Mouse (Mus musculus): ENCODE measurements around the gene Wdr83os.
"Not testable (repeated sequence)": the region's sequence is repeated elsewhere in the genome, so short reads cannot be mapped to it uniquely, and the experiment has no call there.

Wdr83os gene

DNA sequence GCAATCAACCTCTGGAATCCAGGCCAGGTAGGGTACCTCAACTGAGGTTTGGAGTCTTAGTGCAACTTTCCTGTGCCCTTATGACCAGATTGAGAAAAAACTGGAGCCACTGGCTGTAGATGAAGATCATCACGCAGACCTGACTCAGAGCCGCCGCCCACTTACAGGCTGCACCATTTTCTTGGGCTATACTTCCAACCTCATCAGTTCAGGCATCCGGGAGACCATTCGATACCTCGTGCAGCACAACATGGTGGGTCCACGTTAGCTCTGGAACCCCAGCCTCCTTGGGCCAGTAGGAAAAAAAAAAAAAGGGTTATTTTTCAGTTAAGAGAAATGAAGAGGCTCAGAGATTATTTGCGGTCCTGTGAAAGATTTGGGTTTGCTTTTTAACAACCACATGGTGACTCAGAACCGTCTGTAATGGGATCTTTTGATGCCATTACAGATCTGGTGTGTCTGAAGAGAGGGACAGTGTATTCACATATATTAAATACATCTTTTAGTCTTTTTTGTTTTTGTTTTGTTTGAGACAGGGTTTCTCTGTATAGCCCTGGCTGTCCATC lies 8.1 kb upstream of the Wdr83os start:
- no peak for DNase-seq (ENCODE audit: extremely low spot score, low read depth, low spot score)

DNA sequence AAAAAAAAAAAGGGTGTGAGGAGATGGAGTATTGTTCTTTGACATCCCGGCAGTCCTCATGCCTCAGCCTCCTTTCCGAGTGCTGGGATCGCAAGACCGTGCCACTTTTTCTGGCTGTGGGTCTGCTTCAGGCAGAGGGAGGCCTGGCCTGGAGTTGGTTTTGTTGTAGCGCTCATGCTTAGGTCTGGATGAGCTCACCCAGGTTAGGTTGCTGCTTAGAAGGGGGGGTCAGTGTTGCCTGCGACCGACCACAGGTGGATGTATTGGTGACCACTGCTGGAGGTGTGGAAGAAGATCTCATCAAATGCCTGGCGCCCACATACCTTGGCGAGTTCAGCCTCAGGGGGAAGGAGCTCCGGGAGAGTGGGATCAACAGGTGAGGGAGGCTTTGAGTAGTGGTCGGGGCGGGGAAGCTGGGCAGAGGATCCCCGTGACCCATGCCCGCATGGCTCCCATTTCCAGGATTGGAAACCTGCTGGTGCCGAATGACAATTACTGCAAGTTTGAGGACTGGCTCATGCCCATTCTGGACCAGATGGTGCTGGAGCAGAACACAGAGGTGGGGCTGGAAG lies 7.4 kb upstream of the Wdr83os start:
- no peak for DNase-seq (ENCODE audit: extremely low spot score, low read depth, low spot score)

DNA sequence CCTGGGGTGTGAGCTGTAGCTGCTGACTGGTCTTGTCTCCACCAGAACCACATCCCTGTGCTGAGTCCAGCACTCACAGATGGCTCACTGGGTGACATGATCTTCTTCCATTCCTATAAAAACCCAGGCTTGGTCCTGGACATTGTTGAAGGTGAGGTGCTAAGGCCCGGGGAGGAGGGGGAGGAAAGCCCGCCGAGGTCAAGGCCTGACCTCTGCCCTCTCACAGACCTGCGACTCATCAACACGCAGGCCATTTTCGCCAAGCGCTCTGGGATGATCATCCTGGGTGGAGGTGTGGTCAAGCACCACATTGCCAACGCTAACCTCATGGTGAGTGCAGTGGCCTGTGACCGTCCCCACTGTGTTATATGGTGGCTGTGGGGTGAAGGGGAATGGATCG lies 6.4 kb upstream of the Wdr83os start:
- no peak for DNase-seq (ENCODE audit: extremely low spot score, low read depth, low spot score)

DNA sequence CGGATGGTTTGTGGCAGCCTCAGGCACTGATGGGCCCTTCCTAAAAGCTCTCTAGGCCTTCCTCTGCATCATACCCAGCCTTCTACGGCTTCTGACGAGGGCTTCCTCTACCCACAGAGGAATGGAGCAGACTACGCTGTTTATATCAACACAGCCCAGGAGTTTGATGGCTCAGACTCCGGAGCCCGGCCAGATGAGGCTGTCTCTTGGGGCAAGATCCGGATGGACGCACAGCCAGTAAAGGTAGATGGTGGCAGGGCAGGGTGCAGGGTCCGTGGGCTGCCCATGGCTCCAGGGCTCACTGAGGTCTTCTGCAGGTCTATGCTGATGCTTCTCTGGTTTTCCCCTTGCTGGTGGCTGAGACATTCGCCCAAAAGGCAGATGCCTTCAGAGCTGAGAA lies 5.9 kb upstream of the Wdr83os start:
- no peak for DNase-seq (ENCODE audit: extremely low spot score, low read depth, low spot score)

DNA sequence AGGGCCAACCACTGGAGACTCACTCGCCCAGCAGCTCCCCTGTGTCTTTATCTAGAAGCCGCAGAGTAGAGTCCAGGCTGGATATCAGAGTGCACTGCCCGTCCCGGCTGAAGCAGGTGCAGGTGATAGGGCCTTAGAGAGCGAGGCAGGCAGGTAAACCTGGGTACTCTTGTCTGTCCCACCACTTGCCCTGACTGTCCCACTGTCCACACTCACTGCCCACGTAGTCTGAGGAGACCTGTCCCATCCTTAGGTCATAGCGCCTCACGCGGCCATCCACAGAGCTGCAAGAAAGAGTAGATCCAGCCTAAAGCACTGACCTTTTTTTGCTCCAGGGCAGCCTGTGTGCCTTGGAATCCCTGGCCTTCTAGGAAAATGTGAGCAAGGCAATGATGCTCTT lies 4.5 kb upstream of the Wdr83os start:
- DNase-seq (ENCODE audit: extremely low spot score, low read depth, low spot score), result no peak

DNA sequence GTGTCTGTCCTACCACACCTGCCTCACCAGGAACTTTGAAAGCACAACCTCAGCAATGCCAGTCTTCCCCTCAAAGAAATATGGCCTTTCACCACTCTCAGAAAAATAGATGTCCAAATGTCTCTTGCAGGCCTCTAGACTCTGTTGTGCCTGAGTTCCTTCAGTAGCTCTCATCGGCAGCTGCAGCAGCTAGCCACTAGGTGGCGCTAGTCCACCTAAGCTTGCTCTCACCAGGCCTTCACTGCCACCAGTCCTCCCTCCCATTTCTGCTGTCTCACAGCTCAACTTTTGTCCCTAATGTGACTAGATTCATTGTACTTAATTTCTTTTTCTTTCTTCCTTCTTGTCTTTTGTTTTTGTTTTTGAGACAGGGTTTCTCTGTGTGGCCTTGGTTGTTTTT lies 3.5 kb upstream of the Wdr83os start:
- DNase-seq (ENCODE audit: extremely low spot score, low read depth, low spot score), result no peak

DNA sequence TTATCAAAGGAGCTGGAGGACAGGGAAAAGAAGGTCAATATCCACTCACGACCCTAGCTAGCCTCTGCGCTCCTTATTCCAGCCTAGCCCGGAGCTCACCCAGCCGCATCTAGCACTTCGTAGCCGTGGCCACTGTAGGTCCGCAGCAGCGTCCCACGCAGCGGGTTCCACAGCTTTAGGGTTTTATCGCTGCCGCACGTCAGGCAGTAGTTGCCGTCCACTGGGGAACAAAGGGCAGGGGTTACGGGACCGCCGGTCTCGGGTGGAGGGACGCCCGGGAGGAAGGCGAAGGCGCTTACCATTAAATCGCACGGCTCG lies 367 bp upstream of the Wdr83os start:
- DNase-seq (ENCODE audit: extremely low spot score, low read depth, low spot score), result no peak

DNA sequence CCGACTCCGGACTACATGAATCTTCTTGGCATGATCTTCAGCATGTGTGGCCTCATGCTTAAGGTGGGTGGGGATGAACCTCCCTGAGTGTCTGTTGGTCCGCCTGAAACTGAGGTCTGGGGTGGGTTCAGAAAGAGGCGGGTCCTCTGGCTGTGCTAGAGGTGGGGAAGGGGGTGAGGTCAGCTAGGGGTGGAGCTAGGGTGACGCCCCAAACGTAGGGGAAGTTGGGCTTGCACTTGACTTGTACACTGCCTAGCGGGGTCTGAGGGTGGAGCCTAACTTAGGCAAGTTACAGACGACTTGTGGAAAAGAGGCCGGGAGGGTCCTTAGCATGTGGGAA lies 646 bp downstream of the Wdr83os start, which contains the start of gene Wdr83:
Wdr83 (minus strand) TSS at position 91 of the 340 bp plus-strand sequence.
- DNase-seq (ENCODE audit: extremely low spot score, low read depth, low spot score), result no peak

DNA sequence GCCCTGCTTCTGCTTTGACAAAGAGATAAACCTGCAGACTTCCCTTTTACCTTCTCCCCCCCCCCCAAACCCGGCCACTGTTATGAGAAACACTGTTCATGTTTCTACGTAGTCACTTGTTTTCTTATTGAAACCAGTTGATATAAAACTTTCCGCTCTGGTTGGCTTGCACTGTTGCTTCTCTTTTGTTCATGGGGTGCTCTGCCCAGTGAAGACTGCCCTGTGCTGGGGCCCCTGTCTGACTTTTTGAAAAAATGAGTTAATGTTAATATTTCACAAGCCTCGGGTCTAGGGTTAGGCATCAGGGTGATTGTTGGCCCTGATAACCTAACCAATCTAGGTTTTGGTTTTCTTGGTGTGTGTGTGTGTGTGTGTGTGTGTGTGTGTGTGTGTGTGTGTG lies 1.6 kb downstream of the Wdr83os start:
- not testable (repeated sequence) for DNase-seq (ENCODE audit: extremely low spot score, low read depth, low spot score)

DNA sequence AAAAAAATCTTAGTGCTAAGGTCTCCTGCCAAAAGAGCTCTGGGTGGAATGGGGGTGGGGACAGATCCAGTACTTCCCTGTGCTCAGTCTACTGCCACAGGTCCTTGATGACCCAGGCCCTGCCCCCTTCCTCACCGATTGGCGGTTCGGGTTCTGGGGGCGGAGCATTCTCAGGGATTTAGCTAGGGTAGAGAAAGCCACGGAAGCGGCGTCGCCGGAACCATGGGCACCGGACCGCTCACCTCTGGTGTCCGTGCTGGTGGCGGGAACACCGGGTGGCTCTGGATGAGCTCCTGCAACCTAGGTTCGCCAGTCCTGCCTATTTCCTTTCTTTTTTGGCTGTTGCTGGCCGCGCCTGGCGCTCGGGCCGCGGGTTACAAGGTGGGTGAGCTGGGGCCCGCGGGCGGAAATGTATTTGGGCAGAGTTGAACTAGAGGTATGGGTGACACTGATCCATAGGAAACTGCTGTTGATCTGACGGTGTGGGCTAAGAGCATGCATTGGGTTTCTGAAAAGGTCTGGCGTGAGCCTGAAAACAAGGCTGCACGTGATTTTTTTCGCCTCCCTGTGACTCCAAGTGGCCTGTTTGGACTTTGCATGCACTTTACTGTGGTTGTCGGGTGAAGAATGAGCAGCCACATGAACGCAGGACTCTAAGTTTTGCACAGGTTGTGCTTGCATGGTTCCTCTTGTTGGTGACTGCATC lies 2.7 kb downstream of the Wdr83os start, which contains the start of gene Man2b1:
Man2b1 (plus strand) TSS at position 163 of the 706 bp plus-strand sequence.
- DNase-seq (ENCODE audit: extremely low spot score, low read depth, low spot score), result no peak

DNA sequence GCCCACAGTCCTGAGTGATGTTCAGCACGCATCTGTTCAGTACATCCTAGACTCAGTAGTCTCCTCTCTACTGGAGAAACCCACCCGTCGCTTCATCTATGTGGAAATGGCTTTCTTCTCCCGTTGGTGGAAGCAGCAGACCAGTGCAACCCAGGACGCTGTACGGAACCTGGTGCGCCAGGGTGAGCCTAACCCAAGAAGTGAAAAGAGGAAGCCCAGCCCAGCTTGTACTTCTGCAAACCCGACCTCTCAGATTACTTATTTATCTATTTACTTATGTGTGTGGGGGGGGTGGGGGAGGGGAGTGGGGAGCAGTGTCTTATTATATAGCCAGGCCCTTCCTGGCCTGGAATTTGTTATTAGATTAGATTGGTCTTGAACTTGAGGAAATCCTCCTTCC lies 4.1 kb downstream of the Wdr83os start:
- no peak for DNase-seq (ENCODE audit: extremely low spot score, low read depth, low spot score)

DNA sequence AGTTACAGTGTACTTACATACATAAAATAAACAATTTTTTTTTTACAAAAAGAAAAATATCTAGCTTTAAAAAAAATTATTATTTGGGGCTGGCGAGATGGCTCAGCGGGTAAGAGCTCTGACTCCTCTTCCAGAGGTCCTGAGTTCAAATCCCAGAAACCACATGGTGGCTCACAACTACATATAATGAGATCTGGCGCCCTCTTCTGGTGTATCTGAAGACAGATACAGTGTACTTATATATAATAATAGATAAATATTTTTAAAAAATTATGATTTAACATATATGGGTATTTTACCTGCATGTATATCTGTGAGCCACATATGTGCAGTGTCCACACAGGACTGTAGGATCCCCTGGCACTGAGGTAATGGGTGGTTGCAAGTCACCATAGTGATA lies 5.7 kb downstream of the Wdr83os start:
- no peak for DNase-seq (ENCODE audit: extremely low spot score, low read depth, low spot score)

DNA sequence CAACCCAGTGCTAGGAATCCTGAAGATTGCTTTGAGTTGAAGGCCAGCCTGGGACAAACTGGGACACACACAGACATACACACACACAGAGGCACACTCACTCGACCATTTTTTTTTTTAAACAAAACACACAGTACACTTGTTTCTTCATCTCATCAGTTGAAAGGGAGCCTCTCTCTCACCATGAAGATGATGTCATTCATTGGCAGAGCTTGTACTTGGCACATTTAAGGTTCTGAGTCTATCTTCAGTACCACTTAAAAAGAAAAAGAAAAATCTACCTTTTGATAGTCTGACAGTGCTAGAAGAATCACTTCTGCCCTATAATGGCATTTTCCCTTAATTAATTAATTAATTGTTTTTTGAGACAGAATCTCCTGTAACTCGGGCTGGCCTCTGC lies 8.2 kb downstream of the Wdr83os start:
- DNase-seq (ENCODE audit: extremely low spot score, low read depth, low spot score), result no peak

DNA sequence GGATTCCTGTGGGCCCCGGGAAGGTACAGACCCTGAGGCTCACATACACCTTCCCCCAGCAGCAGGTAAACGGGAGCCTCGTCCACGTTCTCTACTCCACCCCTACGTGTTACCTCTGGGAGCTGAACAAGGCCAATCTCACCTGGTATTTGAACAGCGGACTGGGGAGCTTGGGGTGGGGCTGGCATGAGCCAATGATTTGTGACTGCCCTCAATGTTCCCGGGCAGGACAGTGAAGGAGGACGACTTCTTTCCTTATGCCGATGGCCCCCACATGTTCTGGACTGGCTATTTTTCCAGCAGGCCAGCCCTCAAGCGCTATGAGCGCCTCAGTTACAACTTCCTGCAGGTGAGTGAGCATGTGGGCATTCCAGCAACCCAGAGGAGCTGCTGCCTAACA lies 10.3 kb downstream of the Wdr83os start:
- no peak for DNase-seq (ENCODE audit: extremely low spot score, low read depth, low spot score)

DNA sequence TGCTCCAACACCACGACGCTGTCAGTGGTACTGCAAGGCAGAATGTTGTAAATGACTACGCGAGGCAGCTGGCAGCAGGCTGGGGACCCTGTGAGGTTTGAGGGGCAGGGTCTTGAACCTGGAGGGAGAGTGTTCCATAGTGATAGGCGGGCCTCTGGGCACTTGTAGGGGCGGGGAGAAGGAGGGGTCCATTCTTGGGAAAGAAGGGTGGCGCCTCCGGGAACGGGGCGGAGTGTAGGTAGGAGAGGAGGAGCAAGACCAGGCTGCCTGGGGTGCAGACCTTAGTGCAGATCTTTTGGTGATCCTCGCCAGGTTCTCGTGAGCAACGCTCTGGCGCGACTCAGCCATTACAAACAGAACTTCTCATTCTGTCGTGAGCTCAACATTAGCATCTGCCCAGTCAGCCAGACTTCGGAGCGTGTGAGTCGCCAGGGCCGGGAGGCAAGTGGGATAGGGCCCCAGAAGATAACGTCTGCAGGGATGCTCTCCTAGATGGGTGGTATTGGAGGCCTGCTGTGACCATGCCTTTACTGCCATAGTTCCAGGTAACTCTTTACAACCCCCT lies 11.1 kb downstream of the Wdr83os start:
- DNase-seq (ENCODE audit: extremely low spot score, low read depth, low spot score), result no peak

DNA sequence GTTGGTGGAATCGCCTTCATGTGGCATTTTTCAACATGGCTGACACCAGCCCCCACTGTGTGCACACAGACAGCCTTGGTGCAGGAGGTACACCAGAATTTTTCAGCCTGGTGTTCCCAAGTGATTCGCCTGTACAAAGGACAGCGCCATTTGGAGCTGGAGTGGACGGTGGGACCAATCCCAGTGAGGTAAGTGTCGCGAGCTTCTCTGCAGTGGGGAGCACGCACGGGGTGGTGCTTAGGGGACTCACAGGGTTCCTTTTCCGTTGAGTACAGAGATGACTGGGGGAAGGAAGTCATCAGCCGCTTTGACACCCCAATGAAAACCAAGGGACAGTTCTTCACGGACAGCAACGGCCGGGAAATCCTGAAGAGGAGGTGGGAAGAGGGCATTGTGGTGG lies 14.5 kb downstream of the Wdr83os start:
- DNase-seq (ENCODE audit: extremely low spot score, low read depth, low spot score), result no peak

DNA sequence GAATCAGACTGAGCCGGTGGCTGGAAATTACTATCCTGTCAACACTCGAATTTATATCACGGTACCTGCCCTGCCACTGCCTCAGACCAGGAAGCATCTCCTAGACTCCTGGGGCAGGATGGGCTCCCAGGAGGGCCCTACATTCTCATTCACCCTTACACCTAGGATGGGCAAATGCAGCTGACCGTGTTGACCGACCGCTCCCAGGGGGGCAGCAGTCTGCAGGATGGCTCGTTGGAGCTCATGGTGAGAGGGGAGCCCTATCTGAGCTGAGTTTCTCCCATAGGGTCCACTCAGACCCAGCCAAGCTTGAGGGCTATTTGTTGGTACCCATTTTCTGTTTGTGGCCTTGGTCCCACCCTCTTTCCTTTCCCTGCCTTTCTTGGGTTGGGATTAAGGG lies 15.0 kb downstream of the Wdr83os start:
- DNase-seq (ENCODE audit: extremely low spot score, low read depth, low spot score), result no peak

DNA sequence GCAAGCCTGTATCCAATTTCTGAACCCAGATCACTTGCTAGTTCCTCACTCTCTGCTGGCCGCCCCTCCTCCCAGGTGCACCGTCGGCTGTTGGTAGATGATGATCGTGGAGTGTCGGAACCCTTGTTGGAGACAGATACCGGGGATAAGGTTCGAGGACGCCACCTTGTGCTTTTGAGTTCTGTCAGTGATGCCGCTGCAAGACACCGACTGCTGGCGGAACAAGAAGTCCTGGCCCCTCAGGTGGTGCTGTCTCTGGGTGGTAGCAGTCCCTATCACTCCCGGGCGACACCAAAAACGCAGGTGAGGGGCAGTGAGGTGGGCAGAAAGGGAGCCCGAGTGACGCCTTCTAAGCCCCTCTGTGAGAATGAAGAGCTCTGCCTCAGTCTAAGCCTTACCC lies 15.7 kb downstream of the Wdr83os start:
- DNase-seq (ENCODE audit: extremely low spot score, low read depth, low spot score), result no peak

DNA sequence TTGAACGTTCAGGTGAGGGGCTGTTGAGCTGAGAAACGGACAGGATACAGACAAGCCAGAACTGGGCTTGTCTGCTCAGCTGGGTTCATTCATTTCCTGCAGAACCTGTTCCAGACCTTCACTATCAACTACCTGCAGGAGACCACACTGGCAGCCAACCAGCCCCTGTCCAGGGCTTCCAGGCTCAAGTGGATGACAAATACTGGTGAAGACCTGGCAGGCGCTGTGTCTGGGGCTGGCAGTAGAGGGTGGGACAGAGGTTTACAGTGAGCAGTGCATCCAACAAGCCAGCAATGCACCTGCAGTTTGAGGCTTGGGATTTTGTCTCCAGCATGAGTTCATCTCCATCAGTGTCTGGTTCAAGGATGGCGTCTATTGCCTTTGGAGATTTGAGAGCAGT lies 16.3 kb downstream of the Wdr83os start:
- no peak for DNase-seq (ENCODE audit: extremely low spot score, low read depth, low spot score)

DNA sequence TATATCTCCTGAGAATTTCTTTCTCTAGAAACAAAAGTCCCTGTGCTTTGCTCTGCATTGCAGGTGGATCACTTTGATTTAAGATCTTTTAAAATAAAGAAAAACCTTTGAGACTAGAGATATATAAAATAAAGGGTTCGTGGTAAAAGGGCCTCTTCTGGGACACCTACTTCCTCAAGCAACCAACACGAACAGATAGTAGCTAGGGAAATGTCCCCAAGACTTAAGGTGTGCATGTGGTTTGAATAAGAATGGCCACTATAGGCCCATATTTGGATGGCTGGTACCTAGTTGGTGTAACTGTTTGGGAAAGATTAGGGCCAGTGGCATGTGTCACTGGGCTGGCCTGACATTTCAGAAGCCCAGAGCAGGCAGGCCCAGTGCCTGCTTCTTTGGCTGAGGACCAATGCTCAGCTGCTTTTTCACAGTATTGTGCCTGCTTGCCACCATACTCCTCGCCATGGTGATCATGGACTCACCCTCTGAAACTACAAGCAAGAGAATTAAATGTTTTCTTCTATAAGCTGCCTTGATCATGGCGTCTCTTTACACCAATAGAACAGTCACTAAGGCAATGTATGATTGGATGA lies 19.6 kb downstream of the Wdr83os start:
- no peak for DNase-seq (ENCODE audit: extremely low spot score, low read depth, low spot score)

DNA sequence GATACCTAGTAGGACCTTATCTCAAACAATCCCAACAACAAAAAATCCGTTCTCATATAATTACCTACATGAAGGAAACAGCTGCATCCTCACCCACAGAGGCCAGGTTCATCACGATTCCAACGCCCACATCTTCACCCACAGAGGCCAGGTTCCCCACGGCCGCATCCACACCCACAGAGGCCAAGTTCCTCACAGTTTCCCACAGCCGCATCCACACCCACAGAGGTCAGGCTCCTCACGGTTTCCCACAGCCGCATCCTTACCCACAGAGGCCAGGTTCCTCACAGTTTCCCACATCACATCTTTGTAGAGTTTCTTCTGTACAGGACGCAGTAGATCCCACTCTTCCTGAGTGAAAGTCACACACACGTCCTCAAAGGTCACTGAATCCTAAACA lies 32.7 kb downstream of the Wdr83os start:
- no peak for DNase-seq (ENCODE audit: extremely low spot score, low read depth, low spot score)

DNA sequence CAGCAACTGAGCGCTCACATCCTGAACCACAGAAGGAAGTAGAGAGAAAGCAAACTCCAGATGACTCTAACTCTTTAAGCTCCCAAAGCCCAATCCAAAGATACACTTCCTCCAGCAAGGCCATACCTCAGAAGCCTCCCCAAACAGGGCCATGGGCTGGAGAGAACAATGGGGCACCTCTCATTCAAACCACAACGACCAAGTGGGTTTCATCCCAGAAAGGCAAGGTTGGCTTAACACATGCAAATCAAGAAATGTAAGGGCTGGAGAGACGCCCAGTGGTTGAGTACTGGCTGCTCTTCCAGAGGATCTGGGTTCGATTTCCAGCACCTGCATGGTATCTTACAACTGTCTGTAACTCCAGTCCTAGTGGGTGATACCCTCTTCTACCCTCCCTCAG lies 35.0 kb downstream of the Wdr83os start:
- no peak for DNase-seq (ENCODE audit: extremely low spot score, low read depth, low spot score)
